Mouse (Mus musculus): ENCODE data around the gene Pja2.

- no peak for TF ChIP-seq CTCF (IDR thresholded peaks at IDR 0.05; ENCODE audit: low read depth, low read length)
- TF ChIP-seq POLR2A (IDR thresholded peaks at IDR 0.05; ENCODE audit: borderline replicate concordance, low read depth, low read length): no peak
These were observed 22.2 kb upstream of the Pja2 start for GRCm38 (mm10) chr17:64353940-64354339.
